In the genomic region with DNA sequence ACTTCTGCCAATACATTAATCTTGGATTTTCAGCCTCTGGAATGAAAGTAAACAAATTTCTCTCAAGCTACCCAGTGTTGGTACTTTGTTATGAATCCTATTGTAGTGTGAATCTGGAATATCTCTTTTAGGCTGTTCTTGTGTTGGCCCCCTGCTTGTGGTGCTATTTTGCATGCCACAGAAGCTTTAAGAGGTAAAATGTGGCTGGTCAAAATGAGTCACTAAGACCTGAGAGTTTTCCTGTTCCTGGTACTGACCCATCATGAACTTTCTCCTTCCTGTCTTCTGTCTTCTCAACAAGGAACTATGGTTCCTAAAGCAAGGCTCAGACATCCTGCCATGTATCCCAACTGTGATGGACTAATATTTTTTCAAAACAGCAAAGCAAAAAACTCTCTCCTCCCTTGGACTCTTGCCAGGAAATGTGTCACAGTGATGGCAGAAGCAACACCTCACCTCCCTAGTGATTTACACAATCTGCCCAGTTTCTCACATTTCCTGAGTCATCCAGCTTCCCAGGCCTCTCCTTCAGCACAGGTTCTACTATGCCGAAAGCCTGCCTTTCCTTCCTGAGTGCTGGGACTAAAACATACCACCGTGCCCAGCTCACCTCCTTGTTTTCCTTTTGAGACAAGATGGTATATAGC, we compare ENCODE assay signal across 12 mouse cellular contexts. TPM values are rescaled to one million over a fixed set of nuclear protein-coding genes. Genes with fewer than 3 reads are reported as not detected.
DNase-seq lines count a peak whose midpoint lies in the region; ATAC-seq and TF ChIP-seq lines count a peak whose summit lies in the region.
"Had no signal": no experiment of that assay in that cellular context is flagged by ENCODE, and none has a peak within 500 bp of the region (broad histone marks: within the 10 kb centered on the region; RNA-seq: fewer than 3 reads in every experiment).

No protein-coding gene starts in this region.

- H3K4me3 ChIP-seq in gastrocnemius, adult 2 months = no peak overlapping the region
- no peak overlapping the region for H3K4me3 ChIP-seq in forebrain, embryonic 16.5 days (replicated peaks; ENCODE audit: low read length)
- H3K4me3 ChIP-seq in thymus, adult 2 months (ENCODE audit: control insufficient read depth, insufficient read depth, low read length) = no peak overlapping the region
- H3K4me3 ChIP-seq: limb, embryonic 15.5 days; megakaryocyte, embryonic 14.5 days; neural tube, embryonic 12.5 days had no signal

- WGBS in forebrain, embryonic 16.5 days = 77% methylated on average over 2 of the region's 2 CpGs
- WGBS in thymus, adult 2 months = 82% methylated on average over 2 of the region's 2 CpGs

- no peaks in the 10 kb centered on the region for H3K36me3 ChIP-seq in forebrain, embryonic 16.5 days (ENCODE audit: control insufficient read depth, insufficient read depth)
- peaks cover 10% of the 10 kb centered on the region; the same call in 1 of the 2 replicates for H3K36me3 ChIP-seq in thymus, adult 2 months (ENCODE audit: control insufficient read depth, insufficient read depth, low read length)

- H3K4me2 ChIP-seq in forebrain, embryonic 16.5 days (ENCODE audit: low read length) = no peak overlapping the region
- H3K4me2 ChIP-seq: limb, embryonic 15.5 days; neural tube, embryonic 12.5 days had no signal

- no peaks in the 10 kb centered on the region for H3K9me3 ChIP-seq in forebrain, embryonic 16.5 days (ENCODE audit: control insufficient read depth, low read length)
- H3K9me3 ChIP-seq: limb, embryonic 15.5 days; megakaryocyte, embryonic 14.5 days; neural tube, embryonic 12.5 days had no signal

- intact Hi-C loops in gastrocnemius, adult 2 months (cut with DNase I) = no loop called here
- intact Hi-C loops in left cerebral cortex, postnatal 36 days (cut with DNase I) = no loop called here
- intact Hi-C loops in heart, postnatal 25 days (cut with DNase I) = no loop called here

- H3K27me3 ChIP-seq in forebrain, embryonic 16.5 days (replicated peaks; ENCODE audit: control insufficient read depth, insufficient read depth, low read length) = no peaks in the 10 kb centered on the region
- H3K27me3 ChIP-seq in thymus, adult 2 months (ENCODE audit: control insufficient read depth, insufficient read depth, low read length) = no peaks in the 10 kb centered on the region
- H3K27me3 ChIP-seq: limb, embryonic 15.5 days; megakaryocyte, embryonic 14.5 days; neural tube, embryonic 12.5 days had no signal

- 0 out of 2 replicates have a peak, but pooled peaks have one; percentile 47 for ATAC-seq in forebrain, embryonic 16.5 days

- no peak overlapping the region for H3K9ac ChIP-seq in forebrain, embryonic 16.5 days (replicated peaks; ENCODE audit: low read depth, low read length)
- H3K9ac ChIP-seq: limb, embryonic 15.5 days; neural tube, embryonic 12.5 days had no signal

- DNase-seq in gastrocnemius, adult 2 months = peak; percentile 15
- no peak for DNase-seq in gastrocnemius, postnatal 4 days (ENCODE audit: low spot score in 2 of 2)
- DNase-seq in NIH3T3 (ENCODE audit: low read depth) = peak; percentile 72
- peak; percentile 26 to 44 for DNase-seq in left cerebral cortex, postnatal 36 days (ENCODE audit: low spot score in 2 of 2)
- no peak for DNase-seq in kidney, adult 18-20 months
- DNase-seq in thymus, adult 2 months = no peak
- no peak for DNase-seq in heart, postnatal 25 days (ENCODE audit: low spot score)
- DNase-seq: adrenal gland, postnatal 10 days had no signal

- TF ChIP-seq POLR2A in thymus, adult 2 months (IDR thresholded peaks at IDR 0.05; ENCODE audit: control insufficient read depth, extremely low read depth, insufficient read depth, low read length, poor library complexity) = no peak

- no peak overlapping the region for H3K27ac ChIP-seq in gastrocnemius, adult 2 months
- H3K27ac ChIP-seq in forebrain, embryonic 16.5 days (ENCODE audit: low read length) = no peak overlapping the region
- no peak overlapping the region for H3K27ac ChIP-seq in thymus, adult 2 months (ENCODE audit: control insufficient read depth, insufficient read depth, low read length)
- H3K27ac ChIP-seq: limb, embryonic 15.5 days; neural tube, embryonic 12.5 days had no signal

- TF ChIP-seq CTCF in gastrocnemius, adult 2 months (IDR thresholded peaks at IDR 0.05) = no peak
- TF ChIP-seq CTCF in thymus, adult 2 months (IDR thresholded peaks at IDR 0.05; ENCODE audit: borderline replicate concordance, control insufficient read depth, extremely low read depth, insufficient read depth, low read length, poor library complexity) = no peak

- H3K4me1 ChIP-seq in forebrain, embryonic 16.5 days (replicated peaks; ENCODE audit: control insufficient read depth, insufficient read depth, low read length) = no peaks in the 10 kb centered on the region
- H3K4me1 ChIP-seq in thymus, adult 2 months (replicated peaks; ENCODE audit: control insufficient read depth, insufficient read depth, low read length) = no peaks in the 10 kb centered on the region
- H3K4me1 ChIP-seq: limb, embryonic 15.5 days; megakaryocyte, embryonic 14.5 days; neural tube, embryonic 12.5 days had no signal

RNA-seq across cellular contexts. Expression of a gene that starts 12.1 kb away (rescaled TPM):
- 1 to 10 TPM; 5.9 to 6.4 TPM for total RNA-seq in gastrocnemius, adult 2 months (2021)
- 1 to 10 TPM; 4.0 to 4.6 TPM for total RNA-seq in gastrocnemius, postnatal 4 days (2021)
- 7.2 and 7.5 TPM in 2 replicates for polyA plus RNA-seq in forebrain, embryonic 16.5 days (2015; fragmentation: Nextera tagmentation; extraction: Ambion mirVana)
- 10 to 100 TPM; 12.1 to 14.1 TPM for total RNA-seq in left cerebral cortex, postnatal 36 days (2021)
- 1.7 and 2.3 TPM in 2 replicates for polyA plus RNA-seq in thymus, adult 2 months (2012; rRNA removed)
- total RNA-seq in heart, postnatal 25 days (2021) = 1 to 10 TPM; 8.1 TPM

RNA-seq across cellular contexts. Expression of a gene that starts 23.2 kb away (rescaled TPM):
- total RNA-seq in gastrocnemius, adult 2 months (2021) = 1 to 10 TPM; 5.1 to 6.7 TPM
- total RNA-seq in gastrocnemius, postnatal 4 days (2021) = 10 to 100 TPM; 10.5 to 11.3 TPM
- polyA plus RNA-seq in forebrain, embryonic 16.5 days (2015; fragmentation: Nextera tagmentation; extraction: Ambion mirVana) = 19.3 and 20.5 TPM in 2 replicates
- total RNA-seq in left cerebral cortex, postnatal 36 days (2021) = 10 to 100 TPM; 25.4 to 30.7 TPM
- 17.1 and 17.9 TPM in 2 replicates for polyA plus RNA-seq in thymus, adult 2 months (2012; rRNA removed)
- 10 to 100 TPM; 12.5 to 12.7 TPM for total RNA-seq in heart, postnatal 25 days (2021)

RNA-seq across cellular contexts. Expression of a gene that starts 34.6 kb away (rescaled TPM):
- 10 to 100 TPM; 16.4 to 19.8 TPM for total RNA-seq in gastrocnemius, adult 2 months (2021)
- total RNA-seq in gastrocnemius, postnatal 4 days (2021) = 10 to 100 TPM; 21.2 to 21.9 TPM
- polyA plus RNA-seq in forebrain, embryonic 16.5 days (2015; fragmentation: Nextera tagmentation; extraction: Ambion mirVana) = 51.1 and 51.2 TPM in 2 replicates
- total RNA-seq in left cerebral cortex, postnatal 36 days (2021) = 10 to 100 TPM; 42.8 to 44.3 TPM
- 4.2 and 4.6 TPM in 2 replicates for polyA plus RNA-seq in thymus, adult 2 months (2012; rRNA removed)
- 10 to 100 TPM; 24.0 to 25.5 TPM for total RNA-seq in heart, postnatal 25 days (2021)

RNA-seq across cellular contexts. Expression of a gene that starts 42.1 kb away (rescaled TPM):
- total RNA-seq in gastrocnemius, adult 2 months (2021) = not detected
- under 1 TPM; 0.31 to 0.61 TPM for total RNA-seq in gastrocnemius, postnatal 4 days (2021)
- polyA plus RNA-seq in forebrain, embryonic 16.5 days (2015; fragmentation: Nextera tagmentation; extraction: Ambion mirVana) = 5.6 and 6.1 TPM in 2 replicates
- 1 to 10 TPM; 6.2 to 6.5 TPM for total RNA-seq in left cerebral cortex, postnatal 36 days (2021)
- polyA plus RNA-seq in thymus, adult 2 months (2012; rRNA removed) = 0.15 and 0.18 TPM in 2 replicates
- not detected for total RNA-seq in heart, postnatal 25 days (2021)

Comparison
In these comparisons a context has a peak if more than half of its experiments do, and no peak if none do; other contexts are left out.
1. DNase-seq: peak in gastrocnemius, adult 2 months (single experiment), NIH3T3 (single experiment) and left cerebral cortex, postnatal 36 days (2 of 2); none in gastrocnemius, postnatal 4 days (0 of 2), kidney, adult 18-20 months (single experiment), thymus, adult 2 months (single experiment) and heart, postnatal 25 days (single experiment).